Mouse (Mus musculus) testis, postnatal 10 days (tissue): ENCODE measurements at regions not wholly inside any gene's neighbourhood (a gene's known extent, or its start where the extent isn't known, plus 50 kb on each side); places are given as distances from the start of the nearest gene placed in this dataset.

Source experiments
- DNase-seq: peaks from one replicate; pipeline ENCODE4 v3.0.0; 2021; ENCODE audit warnings: low spot score

GRCm38 (mm10) chr10:118624368-118624767 is 183.5 kb downstream of the Ifng start:
- no peak for DNase-seq

DNA sequence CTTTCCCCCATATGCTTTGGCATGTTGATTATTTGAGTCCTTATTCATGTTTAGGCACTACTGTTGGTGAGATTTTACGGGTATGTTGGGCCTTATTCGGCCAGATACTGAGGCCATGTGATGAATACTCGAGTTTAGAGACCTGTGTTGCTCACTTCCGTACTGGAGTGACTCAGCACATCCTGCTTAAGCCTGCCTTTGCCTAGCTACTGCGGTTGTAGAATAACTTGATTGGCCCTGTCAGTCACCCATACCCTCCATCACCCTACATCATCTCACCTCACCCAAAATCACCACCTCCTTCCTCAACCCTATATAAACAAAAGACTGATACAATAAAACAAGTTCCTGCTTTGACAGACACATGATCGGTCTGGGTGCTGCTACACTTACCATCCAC is 187.2 kb downstream of the Ifng start:
- no peak for DNase-seq

DNA sequence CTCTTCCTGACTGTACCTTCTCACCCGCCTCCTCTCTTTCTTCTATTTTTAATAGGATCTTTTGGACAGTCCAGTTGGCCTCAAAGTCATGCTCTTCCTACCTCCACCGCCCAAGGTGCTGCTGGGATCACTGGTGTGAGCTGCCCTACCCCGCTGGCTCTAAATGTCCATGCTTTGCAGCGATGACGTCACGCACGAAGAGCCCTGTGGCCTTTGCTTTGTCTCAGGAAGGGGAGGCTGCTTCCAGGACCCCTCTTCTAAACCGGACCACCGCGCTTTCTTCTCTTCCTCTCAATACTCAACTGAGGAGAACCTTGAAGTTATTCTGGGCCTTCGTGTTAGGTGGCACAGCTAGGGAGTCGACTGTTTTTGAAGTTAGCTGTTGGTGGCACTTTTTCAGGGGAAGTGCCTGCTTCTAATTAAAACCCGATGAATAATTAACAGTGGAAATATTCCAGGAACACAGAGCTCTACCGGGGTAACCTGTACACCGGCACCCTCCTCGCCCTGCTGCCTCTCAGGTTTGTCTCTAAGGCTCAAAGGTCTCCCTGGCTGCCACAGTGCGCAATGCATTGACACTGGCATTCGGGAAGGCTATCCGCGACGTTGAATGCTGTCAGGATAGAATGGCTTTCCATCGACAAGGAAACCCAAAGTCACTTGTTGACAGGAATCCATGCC is 188.7 kb downstream of the Ifng start:
- no peak for DNase-seq

GRCm38 (mm10) chr10:118631786-118632185 is 190.9 kb downstream of the Ifng start:
- DNase-seq = no peak

GRCm38 (mm10) chr10:118632187-118632586 is 191.3 kb downstream of the Ifng start:
- DNase-seq = no peak

GRCm38 (mm10) chr10:118633429-118633828 is 192.6 kb downstream of the Ifng start:
- no peak for DNase-seq

- no peak for DNase-seq
Measured at GRCm38 (mm10) chr10:118639097-118639496, 198.3 kb downstream of the Ifng start.

DNA sequence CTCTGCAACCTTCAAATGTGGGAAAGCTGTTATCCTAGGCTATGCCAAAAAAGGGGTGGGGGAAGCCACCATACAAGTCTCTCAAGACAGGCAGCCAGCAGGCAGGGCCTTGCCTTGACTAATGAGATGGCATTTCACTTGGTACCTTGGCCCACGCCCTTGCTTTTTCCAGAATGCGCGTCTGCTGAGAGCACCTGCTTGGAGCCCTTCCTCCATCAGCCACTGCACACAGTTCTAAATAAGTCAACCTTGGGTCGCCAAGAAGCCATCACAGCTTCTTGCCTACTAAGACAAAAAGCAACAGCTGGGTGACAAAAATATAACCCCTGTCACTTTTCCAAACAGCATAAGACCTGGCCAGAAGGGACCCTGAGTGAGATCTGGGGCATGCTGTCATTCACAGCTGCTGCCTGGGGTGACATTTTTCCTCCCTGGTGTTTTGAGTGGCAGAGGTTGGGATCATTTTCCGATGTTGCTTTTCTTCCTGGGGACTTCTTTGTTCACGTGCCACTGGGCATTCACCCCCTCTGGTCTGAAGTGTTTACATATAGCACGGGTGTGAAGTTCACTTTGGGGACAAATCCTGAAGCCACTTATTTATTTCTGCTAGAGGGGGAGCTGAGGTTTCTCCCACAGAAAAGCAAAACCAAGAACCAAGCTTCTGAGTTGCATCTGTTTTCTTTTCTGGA is 199.4 kb downstream of the Ifng start:
- DNase-seq = no peak

DNA sequence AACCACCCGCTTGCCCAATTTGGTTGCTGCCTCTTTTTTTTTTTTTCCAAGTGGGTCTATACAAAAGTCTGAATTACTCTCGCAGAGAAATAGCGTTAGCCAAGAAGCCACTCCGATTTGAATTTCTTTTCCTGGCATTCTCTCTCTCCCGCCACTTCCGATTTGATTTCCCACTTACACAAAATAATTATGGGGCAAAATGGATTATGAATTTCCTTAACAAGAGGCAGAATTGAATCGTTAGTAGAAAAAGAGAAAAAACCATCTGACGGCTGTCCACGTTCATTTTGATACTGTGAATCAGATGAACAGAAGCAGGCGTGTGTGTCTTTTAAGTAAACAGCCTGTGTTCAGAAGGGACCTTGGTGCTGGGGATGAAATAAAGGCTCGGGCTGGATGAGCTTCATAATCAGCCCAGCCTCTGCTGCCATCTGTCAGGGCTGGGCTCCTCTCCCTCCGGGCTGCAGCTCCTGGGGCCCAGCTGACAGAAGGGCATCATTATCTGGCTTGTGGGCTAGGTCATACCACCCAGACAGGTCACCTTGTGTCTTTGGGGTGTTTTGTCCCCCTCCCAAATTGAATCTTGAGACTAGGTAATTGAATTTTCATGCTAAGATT is 200.1 kb downstream of the Ifng start:
- no peak for DNase-seq

DNA sequence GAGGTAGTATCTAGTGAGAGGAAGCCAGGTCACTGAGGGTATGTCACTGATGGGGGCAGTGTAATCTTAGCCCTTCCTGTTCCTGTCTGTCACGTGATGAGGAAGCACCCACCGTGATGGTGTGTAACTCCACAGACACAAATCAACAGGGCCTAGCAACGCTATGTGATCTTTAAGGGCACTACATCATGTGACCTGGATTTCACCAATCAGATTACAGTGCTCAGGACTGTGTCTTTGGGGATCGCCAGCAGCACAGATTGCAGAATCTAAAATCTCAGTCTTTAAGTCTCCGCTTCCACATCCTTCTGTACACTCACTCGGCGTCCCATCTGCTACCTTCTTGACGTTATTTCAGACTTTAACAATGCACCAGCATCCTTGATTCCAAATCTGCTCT is 202.8 kb downstream of the Ifng start:
- no peak for DNase-seq

GRCm38 (mm10) chr10:118648111-118648510 is 207.3 kb downstream of the Ifng start:
- DNase-seq = no peak

- no peak for DNase-seq
Measured at GRCm38 (mm10) chr10:118656561-118656960, 213.4 kb downstream of the Dyrk2 start.

GRCm38 (mm10) chr10:118666009-118666408 is 204.0 kb downstream of the Dyrk2 start:
- DNase-seq = no peak

GRCm38 (mm10) chr10:118675816-118676465 is 194.1 kb downstream of the Dyrk2 start:
- no peak for DNase-seq

DNA sequence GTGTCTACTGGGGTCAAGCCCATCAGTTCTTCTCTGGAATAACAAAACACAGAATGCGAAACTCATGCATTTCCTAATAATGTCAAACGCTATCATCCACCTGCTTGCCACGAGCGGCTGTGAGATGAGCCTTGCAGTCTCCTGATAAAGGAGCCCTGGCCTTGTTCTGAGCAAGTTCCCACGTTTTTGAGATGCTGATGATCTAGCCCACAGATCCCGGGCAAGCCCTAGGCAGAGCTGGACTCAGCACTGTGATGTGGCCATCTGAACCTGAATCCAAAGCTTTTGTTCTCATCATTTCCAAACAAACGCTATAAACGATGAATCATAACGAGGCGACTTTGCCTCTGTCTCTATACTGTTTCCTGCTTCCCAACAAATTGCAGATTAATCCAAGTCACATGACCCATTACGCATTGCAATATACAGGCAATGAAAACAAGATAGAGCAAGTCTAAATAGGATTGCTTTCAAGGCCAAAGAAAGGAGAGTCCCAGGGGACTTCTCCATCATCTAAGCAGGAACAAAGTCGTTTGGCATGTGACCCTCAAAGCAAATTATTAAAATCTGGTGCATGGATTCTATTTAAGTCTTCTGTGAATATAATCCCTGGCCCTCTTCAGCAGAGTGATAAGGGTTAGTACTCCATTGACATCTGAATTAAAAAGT is 191.1 kb downstream of the Dyrk2 start:
- DNase-seq = no peak

GRCm38 (mm10) chr10:118679507-118679906 is 190.5 kb downstream of the Dyrk2 start:
- DNase-seq = no peak

GRCm38 (mm10) chr10:118680896-118681295 is 189.1 kb downstream of the Dyrk2 start:
- no peak for DNase-seq

DNA sequence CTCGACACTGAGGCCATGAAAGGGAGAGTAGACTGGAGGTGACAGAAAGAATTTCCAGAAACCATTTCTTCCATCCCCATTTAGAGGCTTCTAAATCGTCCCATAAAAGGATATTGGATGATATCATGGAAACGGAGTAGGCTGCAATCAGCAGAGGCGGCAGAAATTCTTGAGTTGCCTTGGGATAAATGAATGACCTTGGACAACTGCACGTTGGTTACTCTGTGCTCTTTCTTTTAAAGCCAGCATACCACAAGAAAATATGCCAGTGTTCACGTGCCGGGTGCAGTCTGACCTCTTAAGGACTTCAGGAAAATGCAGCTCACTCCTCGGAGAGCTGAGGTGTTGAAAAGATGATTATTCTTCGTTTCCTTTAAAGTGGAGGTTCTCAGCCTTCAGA is 186.7 kb downstream of the Dyrk2 start:
- no peak for DNase-seq

DNA sequence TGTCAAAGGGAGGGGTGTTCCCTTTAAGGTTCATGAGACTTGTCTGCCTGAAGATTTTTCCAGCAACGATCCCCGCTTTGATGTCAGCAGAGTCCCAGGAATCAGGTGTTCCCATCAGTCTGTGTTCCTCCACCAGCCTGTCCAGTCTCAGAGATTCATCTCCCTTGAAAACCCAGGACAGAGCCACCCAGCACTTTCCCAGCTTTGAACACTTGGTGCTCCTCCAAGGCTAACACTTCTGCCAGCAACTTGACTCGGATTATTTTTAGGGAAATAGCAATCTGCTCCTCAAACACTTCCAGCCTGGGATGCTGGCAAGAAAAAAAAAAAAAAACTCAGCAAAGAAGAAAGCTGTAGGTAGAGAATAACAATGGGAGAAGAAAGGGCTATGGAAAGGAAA is 170.7 kb downstream of the Dyrk2 start:
- no peak for DNase-seq

- no peak for DNase-seq
Measured at GRCm38 (mm10) chr10:118700115-118700514, 169.9 kb downstream of the Dyrk2 start.

- no peak for DNase-seq
Measured at GRCm38 (mm10) chr10:118706020-118706419, 164.0 kb downstream of the Dyrk2 start.

GRCm38 (mm10) chr10:118709718-118710117 is 160.3 kb downstream of the Dyrk2 start:
- DNase-seq = no peak
